Mouse (Mus musculus): ENCODE measurements around the gene Tmprss4. TPM values are rescaled to one million over a fixed set of nuclear protein-coding genes. Genes with fewer than 3 reads are reported as not detected.

Tmprss4 gene
- polyA plus RNA-seq (2012; rRNA removed) = 0.18 TPM in 1 of 2 replicates, not detected in the other

DNA sequence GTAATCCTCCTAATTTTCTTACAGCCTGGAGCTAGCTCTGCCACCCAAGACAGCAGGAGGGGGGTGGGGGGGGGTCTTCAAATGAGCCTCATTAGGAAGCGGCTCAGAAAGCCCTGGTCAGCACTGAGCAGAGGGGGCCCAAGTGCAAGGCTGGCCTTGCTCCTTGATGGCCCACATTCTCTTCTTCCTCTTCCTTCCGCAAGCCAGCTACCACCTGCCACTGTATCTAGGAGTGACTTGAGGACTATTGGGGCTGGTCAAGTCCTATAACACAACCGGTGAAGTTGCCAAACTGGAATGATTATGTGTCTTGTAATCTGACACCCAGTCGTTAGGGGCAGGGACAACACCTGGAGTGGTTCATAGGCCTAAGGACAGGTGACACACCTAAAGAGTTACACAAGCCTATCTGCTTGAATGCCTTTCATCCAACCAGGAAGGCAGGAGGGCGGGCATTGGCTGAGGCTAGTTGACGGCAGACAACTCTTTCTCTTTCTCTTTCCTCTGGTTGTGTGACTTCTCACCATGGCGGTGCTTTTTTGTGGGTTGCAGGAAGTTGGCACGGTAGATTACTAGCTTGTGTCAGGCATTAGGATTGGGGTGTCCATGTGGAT is at the start of gene Tmprss4:
Gene Tmprss4, minus strand, starts transcription at position 296 of the 614 bp plus-strand sequence.

GRCm38 (mm10) chr9:45181770-45182169 is 22.1 kb downstream of the Tmprss4 start, which contains the start of gene BC049352:
Gene BC049352, plus strand, starts transcription at chr9:45182007.

DNA sequence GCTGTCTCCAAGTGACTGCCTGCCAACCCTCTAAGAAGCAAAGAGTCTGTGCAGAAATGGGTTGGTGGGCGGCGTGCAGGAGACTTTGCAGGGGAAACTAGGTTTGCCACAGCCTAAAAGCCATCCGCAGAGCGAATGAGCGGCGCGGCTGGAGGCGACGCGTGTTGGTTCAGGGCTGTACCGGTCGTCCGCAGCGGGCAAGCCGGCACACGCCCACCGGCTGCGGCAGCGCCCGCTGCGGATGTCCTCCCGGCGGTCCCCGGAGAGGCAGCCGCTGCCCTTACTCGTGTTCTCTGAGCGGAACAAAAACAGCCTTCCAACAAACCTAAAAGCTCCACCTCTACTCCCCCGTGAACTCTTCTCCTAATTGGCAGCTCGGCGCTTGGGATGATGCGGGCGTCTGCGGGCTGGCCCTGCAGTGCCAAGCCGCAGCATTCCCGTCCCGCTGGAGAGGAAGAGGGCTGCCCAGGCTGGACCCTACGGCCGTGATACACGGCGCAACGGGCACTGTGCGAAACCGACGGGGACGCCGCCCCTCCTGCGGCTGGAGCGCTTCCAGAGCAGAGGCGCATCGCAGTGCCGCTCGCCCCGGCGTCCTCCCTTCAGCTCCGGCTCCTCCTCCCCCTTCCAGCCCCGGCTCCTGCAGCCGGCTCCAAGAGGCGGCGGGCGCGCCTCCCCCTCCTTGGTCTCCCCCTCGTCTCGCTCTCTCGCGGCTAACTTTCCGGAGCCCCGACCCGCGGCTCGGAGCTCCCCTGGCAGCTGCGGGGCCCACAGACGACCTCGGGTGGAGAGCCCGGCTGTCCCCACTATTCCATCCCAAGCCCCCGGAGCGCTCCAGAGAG is 65.5 kb downstream of the Tmprss4 start, which contains the start of gene Scn4b:
Gene Scn4b, plus strand, starts transcription at position 205 of the 842 bp plus-strand sequence.

Other genes with a start within 250 kb of the Tmprss4 start
- gene Ube4a, start 238.5 kb downstream of the Tmprss4 start, polyA plus RNA-seq (2012; rRNA removed) = 27.6 and 29.7 TPM in 2 replicates
- not detected in 2 replicates for gene Cd3g, start 223.7 kb downstream of the Tmprss4 start, polyA plus RNA-seq (2012; rRNA removed)
- gene Cd3d, start 222.3 kb downstream of the Tmprss4 start, polyA plus RNA-seq (2012; rRNA removed) = not detected in 2 replicates
- gene Cd3e, start 194.5 kb downstream of the Tmprss4 start, polyA plus RNA-seq (2012; rRNA removed) = not detected in 2 replicates
- gene Mpzl2, start 164.3 kb downstream of the Tmprss4 start, polyA plus RNA-seq (2012; rRNA removed) = 0.91 and 4.2 TPM in 2 replicates
- gene Mpzl3, start 148.9 kb downstream of the Tmprss4 start, polyA plus RNA-seq (2012; rRNA removed) = 1.0 and 1.3 TPM in 2 replicates
- 0.09 and 0.11 TPM in 2 replicates for gene Jaml, start 124.9 kb downstream of the Tmprss4 start, polyA plus RNA-seq (2012; rRNA removed)
- 7.0 and 7.8 TPM in 2 replicates for gene Scn2b, start 86.3 kb downstream of the Tmprss4 start, polyA plus RNA-seq (2012; rRNA removed)
- 0.17 and 0.30 TPM in 2 replicates for gene Scn4b, start 65.7 kb downstream of the Tmprss4 start, polyA plus RNA-seq (2012; rRNA removed)
- gene BC049352, start 22.1 kb downstream of the Tmprss4 start, polyA plus RNA-seq (2012; rRNA removed) = 0.06 and 0.11 TPM in 2 replicates
- gene Il10ra, start 65.1 kb upstream of the Tmprss4 start, polyA plus RNA-seq (2012; rRNA removed) = 0.90 and 1.1 TPM in 2 replicates
- gene Tmprss13, start 115.0 kb upstream of the Tmprss4 start, polyA plus RNA-seq (2012; rRNA removed) = 0.02 and 0.14 TPM in 2 replicates
- gene Fxyd6, start 166.1 kb upstream of the Tmprss4 start, polyA plus RNA-seq (2012; rRNA removed) = 274 and 279 TPM in 2 replicates
- gene Fxyd2, start 195.6 kb upstream of the Tmprss4 start, polyA plus RNA-seq (2012; rRNA removed) = 9.3 and 9.8 TPM in 2 replicates
- gene Dscaml1, start 222.5 kb upstream of the Tmprss4 start, polyA plus RNA-seq (2012; rRNA removed) = 23.3 and 26.7 TPM in 2 replicates

Data from central nervous system, embryonic 14 days (tissue).